Mouse (Mus musculus): ENCODE measurements around the gene Cln3. TPM values are rescaled to one million over a fixed set of nuclear protein-coding genes. Genes with fewer than 3 reads are reported as not detected.
A peak's percentile ranks its signal among the peaks of the same experiment; 100 is the strongest.

Gene Cln3
- 16.2 and 20.5 TPM in 2 replicates for total RNA-seq (2012; rRNA removed)
- 10 to 100 TPM in 1 of 2 experiments, not detected in 1; 61.9 TPM for polyA plus RNA-seq (2012; ENCODE audit: insufficient read depth in 1 of 2, insufficient read length in 2 of 2, low read depth in 1 of 2, low replicate concordance in 2 of 2, missing spikeins in 1 of 2)

- Histone ChIP-seq H3K9me3 (replicated peaks; ENCODE audit: insufficient read depth, low read length) (no peaks in the 10 kb centered on the region), H3K9ac (ENCODE audit: control insufficient read depth, low read depth, low read length, poor library complexity, severe bottlenecking) (peak within 1 kb of the TSS; percentile 85), H3K4me3 (ENCODE audit: control insufficient read depth in 1 of 2, insufficient read depth in 1 of 2, low read depth in 2 of 2, low read length in 2 of 2) (peak within 1 kb of the TSS; percentile 26 to 82; a peak in 3 of 4 replicates), H3K27me3 (ENCODE audit: control insufficient read depth in 1 of 2, insufficient read depth in 2 of 2, low read length in 2 of 2) (no peaks in the 10 kb centered on the region), H3K4me1 (ENCODE audit: control insufficient read depth in 1 of 2, insufficient read depth in 2 of 2, low read length in 2 of 2) (peaks cover 7 to 34% of the 10 kb centered on the region in 2 experiments), H3K79me2 (ENCODE audit: control insufficient read depth, insufficient read depth, low read length, poor library complexity) (peaks cover 3% of the 10 kb centered on the region; the same call in 1 of the 2 replicates), H3K27ac (ENCODE audit: control insufficient read depth, low read depth, low read length) (peak within 1 kb of the TSS; percentile 95), H3K36me3 (ENCODE audit: control insufficient read depth in 1 of 2, insufficient read depth in 2 of 2, low read length in 2 of 2) (peaks cover 0 to 20% of the 10 kb centered on the region in 2 experiments; a peak in 2 of 4 replicates)
- no peak for DNase-seq (ENCODE audit: low read depth, low spot score)
- TF ChIP-seq HCFC1 (IDR thresholded peaks at IDR 0.05; ENCODE audit: low read depth, low read length): no peak
- TF ChIP-seq MYB (IDR thresholded peaks at IDR 0.05; ENCODE audit: low read depth, low read length): no peak
Measured at GRCm38 (mm10) chr7:126585717-126586116, at the start of gene Cln3. Gene Cln3, minus strand, starts transcription at chr7:126585817.

DNA sequence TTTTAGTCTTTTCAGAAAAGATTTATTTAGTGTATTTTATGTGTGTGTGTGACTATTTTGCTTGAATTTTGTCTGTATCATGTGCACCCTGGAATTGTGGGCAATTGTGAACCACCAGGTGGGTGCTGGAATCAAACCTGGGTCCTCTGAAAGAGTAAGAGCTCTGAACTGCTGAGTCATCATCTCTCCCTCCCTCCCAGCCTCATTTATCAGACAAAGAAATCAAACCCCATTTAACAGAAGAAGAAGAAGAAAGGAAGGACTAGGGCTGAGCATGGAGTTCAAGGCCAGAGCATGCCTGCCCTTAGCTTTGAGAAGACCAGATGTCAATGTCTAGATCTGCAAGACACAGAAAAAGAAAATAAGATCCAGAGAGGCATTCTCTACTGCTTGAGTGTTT is 49.8 kb upstream of the Cln3 start:
- no peaks in the 10 kb centered on the region for H3K27me3 ChIP-seq (ENCODE audit: control insufficient read depth in 1 of 2, insufficient read depth in 2 of 2, low read length in 2 of 2)
- H3K27ac ChIP-seq (ENCODE audit: control insufficient read depth, low read depth, low read length): no peak overlapping the region
- no peaks in the 10 kb centered on the region for H3K79me2 ChIP-seq (ENCODE audit: control insufficient read depth, insufficient read depth, low read length, poor library complexity)
- peaks cover 24 to 32% of the 10 kb centered on the region in 2 experiments for H3K4me1 ChIP-seq (ENCODE audit: control insufficient read depth in 1 of 2, insufficient read depth in 2 of 2, low read length in 2 of 2)
- no peak overlapping the region for H3K4me3 ChIP-seq (ENCODE audit: control insufficient read depth in 1 of 2, insufficient read depth in 1 of 2, low read depth in 2 of 2, low read length in 2 of 2)
- peak; percentile 55 for DNase-seq (ENCODE audit: low read depth, low spot score)
- H3K9me3 ChIP-seq (replicated peaks; ENCODE audit: insufficient read depth, low read length): no peaks in the 10 kb centered on the region
- H3K36me3 ChIP-seq (ENCODE audit: control insufficient read depth in 1 of 2, insufficient read depth in 2 of 2, low read length in 2 of 2): peaks cover 0 to 20% of the 10 kb centered on the region in 2 experiments; a peak in 2 of 4 replicates
- H3K9ac ChIP-seq (ENCODE audit: control insufficient read depth, low read depth, low read length, poor library complexity, severe bottlenecking): no peak overlapping the region
- TF ChIP-seq POLR2AphosphoS5 (IDR thresholded peaks at IDR 0.05; ENCODE audit: borderline replicate concordance, low read depth, low read length) (no peak), EP300 (IDR thresholded peaks at IDR 0.05; ENCODE audit: low read depth in 1 of 2, low read length in 2 of 2) (peak in 1 of 2 experiments; percentile 34; a peak in 1 of 4 replicates), SIN3A (IDR thresholded peaks at IDR 0.05; ENCODE audit: low read length) (peak; percentile 15; the same call in 1 of the 2 replicates), TAL1 (IDR thresholded peaks at IDR 0.05; ENCODE audit: low read length) (no peak), ZNF384 (IDR thresholded peaks at IDR 0.05; ENCODE audit: low read depth, low read length) (no peak), USF2 (IDR thresholded peaks at IDR 0.05; ENCODE audit: borderline replicate concordance in 1 of 2, insufficient read depth in 1 of 2, low read depth in 1 of 2, low read length in 2 of 2) (no peak), ETS1 (IDR thresholded peaks at IDR 0.05; ENCODE audit: low read depth, low read length) (0 out of 2 replicates have a peak, but pooled peaks have one; percentile 38), RAD21 (IDR thresholded peaks at IDR 0.05; ENCODE audit: low read depth, low read length) (no peak), POLR2AphosphoS2 (IDR thresholded peaks at IDR 0.05; ENCODE audit: low read length) (no peak), ZMIZ1 (IDR thresholded peaks at IDR 0.05; ENCODE audit: low read depth, low read length) (no peak), ZC3H11A (IDR thresholded peaks at IDR 0.05; ENCODE audit: low read depth, low read length) (no peak), USF1 (IDR thresholded peaks at IDR 0.05; ENCODE audit: low read depth, low read length) (no peak), MAZ (IDR thresholded peaks at IDR 0.05; ENCODE audit: low read depth, low read length) (no peak), GABPA (IDR thresholded peaks at IDR 0.05; ENCODE audit: low read depth, low read length) (peak; percentile 79; the same call in 1 of the 2 replicates), MEF2A (IDR thresholded peaks at IDR 0.05; ENCODE audit: extremely low read depth, insufficient replicate concordance, low read depth, low read length, poor library complexity, severe bottlenecking) (no peak), RCOR1 (IDR thresholded peaks at IDR 0.05; ENCODE audit: low read depth, low read length) (peak; percentile 40; the same call in 1 of the 2 replicates), CHD1 (IDR thresholded peaks at IDR 0.05; ENCODE audit: low read depth, low read length) (no peak), KAT2A (conservative IDR thresholded peaks at IDR 0.05; ENCODE audit: low read depth, low read length) (no peak), NRF1 (IDR thresholded peaks at IDR 0.05; ENCODE audit: insufficient read depth, low read depth, low read length, poor library complexity, severe bottlenecking) (no peak), ELF1 (IDR thresholded peaks at IDR 0.05; ENCODE audit: low read depth, low read length) (no peak), NELFE (IDR thresholded peaks at IDR 0.05; ENCODE audit: low read depth, low read length) (no peak), MXI1 (IDR thresholded peaks at IDR 0.05; ENCODE audit: low read depth, low read length) (no peak), SMC3 (IDR thresholded peaks at IDR 0.05; ENCODE audit: low read depth, low read length) (no peak), MAX (IDR thresholded peaks at IDR 0.05; ENCODE audit: low read length) (no peak), TCF12 (IDR thresholded peaks at IDR 0.05; ENCODE audit: low read depth, low read length) (0 out of 2 replicates have a peak, but pooled peaks have one; percentile 20), MAFK (IDR thresholded peaks at IDR 0.05; ENCODE audit: borderline replicate concordance, low read depth, low read length) (peak; percentile 97), POLR2A (IDR thresholded peaks at IDR 0.05; ENCODE audit: control insufficient read depth in 1 of 2, insufficient read depth in 1 of 2, low read depth in 1 of 2, low read length in 2 of 2, poor library complexity in 1 of 2) (no peak), BHLHE40 (IDR thresholded peaks at IDR 0.05; ENCODE audit: borderline replicate concordance, low read depth, low read length) (no peak), JUND (IDR thresholded peaks at IDR 0.05; ENCODE audit: low read depth, low read length) (no peak)

Data from MEL (cell line).